Mouse (Mus musculus) C2C12 (cell line): ENCODE data around the gene St8sia1. TPM values are rescaled to one million over a fixed set of nuclear protein-coding genes. Genes with fewer than 3 reads are reported as not detected.

Experiments used
- H3K27me3 ChIP-seq: one replicate; pipeline ENCODE4 v1.6.1; 2011; ENCODE audit not compliant: control insufficient read depth, insufficient read depth, insufficient read length
- H3K36me3 ChIP-seq: one replicate; pipeline ENCODE4 v1.6.1; 2011; ENCODE audit not compliant: control insufficient read depth, insufficient read depth
- H3K4me3 ChIP-seq: one replicate; pipeline ENCODE4 v1.5.1; 2011; ENCODE audit warnings: mild to moderate bottlenecking, control low read depth; ENCODE audit not compliant: poor library complexity, insufficient read depth, severe bottlenecking
- H3K79me2 ChIP-seq: one replicate; pipeline ENCODE4 v1.6.1; 2011; ENCODE audit not compliant: control insufficient read depth, insufficient read depth
- H3K79me3 ChIP-seq: one replicate; pipeline ENCODE4 v1.6.1; 2011; ENCODE audit warnings: low read depth, control low read depth
- H3ac ChIP-seq: one replicate; pipeline ENCODE3; 2011; ENCODE audit warnings: low read depth; ENCODE audit not compliant: control insufficient read depth, insufficient read length
- CEBPB ChIP-seq: IDR thresholded peaks from one replicate; pipeline ENCODE4 v1.6.1; 2011; ENCODE audit warnings: low read depth, mild to moderate bottlenecking, control low read depth, moderate library complexity
- CTCF ChIP-seq: IDR thresholded peaks from one replicate; pipeline ENCODE4 v1.5.1; 2011; ENCODE audit not compliant: control insufficient read depth, insufficient read depth, insufficient read length
- FOSL1 ChIP-seq: IDR thresholded peaks from one replicate; pipeline ENCODE4 v1.8.0; 2011; ENCODE audit warnings: mild to moderate bottlenecking, low read length; ENCODE audit not compliant: poor library complexity, insufficient read depth, severe bottlenecking
- MAX ChIP-seq: IDR thresholded peaks from one replicate; pipeline ENCODE4 v1.6.1; 2011; ENCODE audit warnings: mild to moderate bottlenecking, control low read depth
- MYOD1 ChIP-seq: IDR thresholded peaks from one replicate; pipeline ENCODE4 v1.6.1; 2011; ENCODE audit warnings: low read depth; ENCODE audit not compliant: control insufficient read depth, insufficient read length
- MYOG ChIP-seq: IDR thresholded peaks from one replicate; pipeline ENCODE4 v1.6.1; 2011; ENCODE audit not compliant: control insufficient read depth, insufficient read length; ENCODE audit errors: extremely low read depth
- USF1 ChIP-seq: IDR thresholded peaks from one replicate; pipeline ENCODE4 v1.6.1; 2011; ENCODE audit warnings: low read depth, mild to moderate bottlenecking, control low read depth, moderate library complexity
- polyA plus RNA-seq: library from polyadenylated mRNA; unstranded; fragments of >200 nt; fragmentation: generic; extraction: Trizol; gene quantifications from one replicate; pipeline ENCODE4 v1.2.1, GENCODE M21; 2012; ENCODE audit warnings: missing spikeins

The St8sia1 gene
- polyA plus RNA-seq, 1 experiment: not detected

DNA sequence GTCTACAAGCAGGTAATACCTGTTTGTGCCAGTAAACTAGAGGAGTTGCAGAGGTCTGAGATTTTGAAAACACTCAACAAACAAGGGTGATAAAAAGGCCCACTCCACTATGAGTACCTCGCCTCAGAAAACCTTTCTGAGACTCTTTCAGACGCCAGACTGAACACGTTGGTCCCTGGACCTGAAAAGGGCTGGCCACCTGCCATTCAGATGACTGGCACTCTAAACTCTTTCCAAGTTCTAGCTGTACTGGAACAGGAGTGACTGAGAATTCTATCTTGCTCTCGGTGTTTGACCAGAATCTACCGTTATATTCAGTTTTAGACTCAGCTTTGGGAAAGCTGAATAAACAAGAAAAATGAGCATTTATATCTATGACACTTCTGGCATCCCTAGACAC is 43.4 kb downstream of the St8sia1 start:
- H3K36me3 ChIP-seq: no peaks in the 10 kb centered on the region
- H3K79me3 ChIP-seq: no peaks in the 10 kb centered on the region
- no peak for TF ChIP-seq MAX
- TF ChIP-seq FOSL1: no peak
- TF ChIP-seq USF1: no peak
- no peak for TF ChIP-seq MYOD1
- TF ChIP-seq CEBPB: no peak
- no peak for TF ChIP-seq MYOG
- TF ChIP-seq CTCF: no peak
- H3ac ChIP-seq: no peak overlapping the region
- H3K27me3 ChIP-seq: no peaks in the 10 kb centered on the region
- H3K79me2 ChIP-seq: no peaks in the 10 kb centered on the region
- H3K4me3 ChIP-seq: no peak overlapping the region

DNA sequence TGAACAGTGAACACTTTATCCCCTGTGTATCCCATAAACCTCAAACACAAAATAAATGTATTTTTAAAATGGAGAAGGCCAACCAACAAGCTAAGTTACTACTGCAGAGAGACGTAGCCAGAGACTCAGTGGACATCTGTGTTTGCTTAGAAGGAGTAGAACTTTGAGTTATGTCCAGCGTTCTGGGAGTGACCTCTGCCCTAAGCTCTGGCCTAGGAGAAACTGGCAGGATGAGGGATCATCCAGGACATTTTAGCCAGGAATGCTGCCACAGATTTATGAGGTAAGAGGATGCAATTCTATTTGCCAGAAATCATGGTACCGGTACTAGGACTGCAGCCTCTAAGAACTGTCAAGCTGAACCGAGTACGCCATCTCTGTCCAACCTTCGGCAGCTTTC is 45.6 kb downstream of the St8sia1 start:
- no peak for TF ChIP-seq FOSL1
- TF ChIP-seq CTCF: no peak
- TF ChIP-seq USF1: no peak
- TF ChIP-seq MYOD1: no peak
- TF ChIP-seq MAX: no peak
- TF ChIP-seq MYOG: no peak
- Histone ChIP-seq H3K79me2 (no peaks in the 10 kb centered on the region), H3K79me3 (no peaks in the 10 kb centered on the region), H3K27me3 (no peaks in the 10 kb centered on the region), H3K36me3 (no peaks in the 10 kb centered on the region), H3ac (no peak overlapping the region), H3K4me3 (no peak overlapping the region)

DNA sequence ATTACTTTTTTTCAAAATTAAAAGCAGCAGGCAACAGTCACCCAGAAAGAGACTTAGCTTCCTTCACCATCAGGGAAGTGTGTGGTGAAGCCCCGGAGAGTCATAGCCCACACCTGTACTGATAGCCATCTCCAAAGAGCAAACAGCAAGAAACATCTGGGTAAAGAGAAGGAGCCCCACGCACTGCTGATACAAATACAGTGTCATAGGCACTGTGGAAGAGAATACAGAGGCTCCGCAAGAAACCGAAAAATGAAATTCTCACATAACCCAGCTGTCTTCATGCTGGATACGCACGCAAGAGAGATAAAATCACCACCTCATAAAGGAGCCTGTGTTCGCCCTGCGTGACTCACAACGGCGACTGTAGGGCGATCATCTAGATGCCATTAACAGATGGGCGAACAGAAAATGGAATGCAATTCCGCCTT is 46.8 kb downstream of the St8sia1 start:
- Histone ChIP-seq H3K4me3 (no peak overlapping the region), H3K36me3 (no peaks in the 10 kb centered on the region), H3K27me3 (no peaks in the 10 kb centered on the region), H3ac (no peak overlapping the region), H3K79me2 (no peaks in the 10 kb centered on the region), H3K79me3 (no peaks in the 10 kb centered on the region)
- peak; percentile 56 for TF ChIP-seq MYOD1
- no peak for TF ChIP-seq MAX

DNA sequence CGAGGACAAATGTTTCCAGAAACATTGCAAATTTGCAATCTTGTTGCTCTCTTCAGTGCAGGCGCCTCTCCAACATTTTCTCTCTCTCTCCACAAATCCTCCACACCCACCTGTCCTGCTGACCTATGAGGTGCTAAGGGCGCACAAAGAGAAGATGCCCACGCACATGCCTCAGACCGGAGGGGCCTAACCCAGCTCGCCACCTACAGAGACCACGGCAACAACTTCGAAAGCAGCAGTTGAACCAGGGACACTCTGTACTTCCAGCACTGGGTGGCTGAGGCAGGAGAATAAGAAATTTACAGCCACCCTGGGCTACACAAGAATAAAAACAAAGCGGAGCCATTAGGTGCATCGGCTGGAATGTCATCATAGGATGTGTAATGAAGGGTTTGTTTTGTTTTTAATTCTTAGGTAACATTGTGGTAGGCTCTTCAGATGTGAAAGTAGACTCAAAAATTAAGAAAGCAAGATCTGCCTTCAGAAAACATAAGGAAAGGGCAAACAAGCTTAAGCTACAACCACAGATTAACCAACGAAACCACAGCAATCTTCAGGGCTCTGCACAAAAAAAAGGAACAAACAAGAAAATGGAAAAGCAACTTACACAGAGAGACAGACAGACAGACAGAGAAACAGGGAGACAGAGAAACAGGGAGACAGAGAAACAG is 47.8 kb downstream of the St8sia1 start:
- no peaks in the 10 kb centered on the region for H3K36me3 ChIP-seq
- no peaks in the 10 kb centered on the region for H3K79me3 ChIP-seq
- H3ac ChIP-seq: no peak overlapping the region
- no peaks in the 10 kb centered on the region for H3K27me3 ChIP-seq
- TF ChIP-seq MYOG (no peak), MAX (no peak), MYOD1 (no peak), USF1 (no peak), FOSL1 (no peak)
- H3K4me3 ChIP-seq: no peak overlapping the region
- H3K79me2 ChIP-seq: no peaks in the 10 kb centered on the region

DNA sequence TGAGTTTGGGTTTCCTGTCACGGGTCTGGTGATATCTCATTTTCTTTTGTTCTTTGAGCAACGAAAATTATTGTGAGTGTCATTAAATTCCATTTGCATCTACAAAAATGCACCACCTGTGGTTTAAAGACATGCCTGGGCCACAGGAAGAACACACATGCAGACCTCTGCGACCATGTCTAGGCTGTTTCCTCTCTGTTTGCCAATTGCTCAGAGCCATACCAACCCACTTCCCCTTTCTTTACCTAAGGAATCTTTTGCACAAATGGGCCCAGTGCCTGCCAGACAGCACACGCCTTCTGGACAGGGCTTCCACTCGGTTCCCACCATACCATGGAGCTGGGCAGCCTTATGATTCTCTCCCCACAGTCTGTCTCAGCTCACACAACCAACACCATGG is 48.8 kb downstream of the St8sia1 start:
- Histone ChIP-seq H3K36me3 (no peaks in the 10 kb centered on the region), H3K27me3 (no peaks in the 10 kb centered on the region), H3K79me2 (no peaks in the 10 kb centered on the region), H3ac (no peak overlapping the region), H3K4me3 (no peak overlapping the region), H3K79me3 (no peaks in the 10 kb centered on the region)
- TF ChIP-seq USF1 (no peak), MYOG (no peak), CTCF (no peak), MAX (no peak), FOSL1 (no peak), CEBPB (no peak), MYOD1 (no peak)

DNA sequence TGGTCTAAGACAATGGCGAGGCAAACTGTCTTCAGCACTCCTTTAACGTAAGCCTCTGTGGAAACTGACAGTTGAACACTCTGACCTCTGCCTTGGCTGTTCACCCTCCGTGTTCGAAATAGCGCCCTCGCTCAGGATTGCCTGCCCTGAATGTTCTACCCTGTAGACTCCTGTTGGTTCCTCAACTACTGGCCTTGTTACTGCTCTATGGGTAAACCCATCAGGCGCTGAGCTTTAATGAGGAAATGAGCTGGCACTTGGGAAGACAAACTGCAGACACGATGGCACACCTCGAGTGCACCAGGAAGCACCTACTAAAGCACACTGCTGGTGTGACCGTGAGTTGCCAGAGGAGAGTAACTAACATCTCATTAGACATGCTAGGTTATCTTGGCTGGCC is 49.6 kb downstream of the St8sia1 start:
- H3K79me2 ChIP-seq: no peaks in the 10 kb centered on the region
- no peaks in the 10 kb centered on the region for H3K79me3 ChIP-seq
- no peak overlapping the region for H3ac ChIP-seq

More for the DNA sequence above, 49.6 kb downstream of the St8sia1 start:
- H3K4me3 ChIP-seq: no peak overlapping the region
- H3K36me3 ChIP-seq: no peaks in the 10 kb centered on the region
- TF ChIP-seq MYOG (no peak), MYOD1 (no peak), MAX (no peak), CEBPB (no peak)
- no peaks in the 10 kb centered on the region for H3K27me3 ChIP-seq
